Mouse (Mus musculus): Measurements from ENCODE around the gene Atp8b5.

Atp8b5 gene

DNA sequence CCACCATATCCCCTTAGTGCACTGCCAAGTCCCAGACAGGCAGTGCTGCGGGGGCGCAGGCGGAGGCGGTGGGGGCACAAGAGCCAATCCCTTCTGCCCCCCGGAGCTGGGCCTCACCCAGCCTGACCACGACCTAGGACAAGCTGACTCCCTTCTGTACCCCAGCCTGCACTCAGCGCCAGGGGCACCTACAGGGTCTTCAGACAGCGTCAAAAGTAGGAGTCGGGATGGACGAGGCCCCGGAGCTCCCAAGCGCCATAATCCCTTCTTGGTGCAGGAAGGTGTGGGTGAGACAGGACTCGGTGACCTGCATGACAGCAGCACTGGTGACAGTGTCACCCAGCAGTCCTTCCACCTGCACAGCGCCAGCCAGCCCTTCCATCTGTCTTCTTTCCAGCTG, 147.8 kb downstream of the Atp8b5 start:
- DNase-seq (ENCODE audit: low read depth), result no peak

DNA sequence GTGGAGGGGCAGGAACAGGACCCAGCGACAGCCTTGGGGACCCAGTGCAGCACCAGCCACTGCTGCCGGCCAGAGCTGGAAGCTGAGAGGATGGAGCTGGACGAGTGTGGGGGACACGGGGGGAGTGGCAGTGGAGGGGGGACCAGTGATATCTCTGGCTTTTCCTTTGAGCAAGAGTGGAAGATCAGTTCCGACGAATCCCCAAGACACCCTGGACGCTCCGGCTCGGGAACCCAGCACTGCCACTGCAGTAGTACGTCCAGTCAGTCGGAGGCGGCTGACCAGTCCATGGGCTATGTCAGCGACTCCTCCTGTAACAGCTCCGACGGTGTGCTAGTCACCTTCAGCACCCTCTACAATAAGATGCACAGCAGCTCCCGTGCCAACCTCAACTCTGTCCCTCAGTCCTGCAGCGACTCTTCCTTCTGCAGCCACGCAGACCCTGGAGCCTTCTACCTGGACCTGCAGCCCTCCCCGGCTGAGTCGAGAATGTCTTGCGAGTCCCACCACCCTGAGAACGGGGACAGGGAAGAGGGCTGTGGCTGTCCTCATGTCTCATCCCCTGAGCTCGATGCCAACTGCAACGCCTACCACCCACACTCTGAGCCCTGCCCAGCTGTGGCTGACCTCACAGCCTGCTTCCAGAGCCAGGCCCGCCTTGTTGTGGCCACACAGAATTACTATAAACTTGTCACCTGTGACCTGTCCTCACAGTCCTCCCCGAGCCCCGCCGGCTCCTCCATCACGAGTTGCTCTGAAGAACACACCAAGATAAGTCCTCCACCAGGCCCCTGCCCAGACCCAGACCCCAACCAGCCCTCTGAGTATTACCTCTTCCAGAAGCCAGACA, 148.5 kb downstream of the Atp8b5 start:
- no peak for DNase-seq (ENCODE audit: low read depth)

DNA sequence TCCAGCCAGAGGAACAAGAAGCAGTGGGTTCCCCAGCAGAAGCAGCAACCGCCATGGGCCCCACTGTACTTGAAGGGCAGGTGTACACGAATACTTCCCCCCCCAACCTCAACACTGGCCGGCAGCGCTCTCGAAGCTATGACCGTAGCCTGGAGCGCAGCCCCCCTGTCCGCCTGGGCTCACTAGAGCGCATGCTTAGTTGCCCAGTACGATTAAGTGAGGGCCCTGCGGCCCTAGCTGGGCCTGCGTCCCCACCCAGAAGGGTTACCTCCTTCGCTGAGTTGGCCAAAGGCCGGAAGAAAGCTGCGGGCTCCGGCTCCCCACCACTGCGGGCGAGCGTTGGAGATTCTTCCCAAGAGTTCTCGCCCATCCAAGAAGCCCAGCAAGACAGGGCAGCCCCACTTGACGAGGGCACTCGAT, 149.1 kb downstream of the Atp8b5 start:
- no peak for DNase-seq (ENCODE audit: low read depth)

DNA sequence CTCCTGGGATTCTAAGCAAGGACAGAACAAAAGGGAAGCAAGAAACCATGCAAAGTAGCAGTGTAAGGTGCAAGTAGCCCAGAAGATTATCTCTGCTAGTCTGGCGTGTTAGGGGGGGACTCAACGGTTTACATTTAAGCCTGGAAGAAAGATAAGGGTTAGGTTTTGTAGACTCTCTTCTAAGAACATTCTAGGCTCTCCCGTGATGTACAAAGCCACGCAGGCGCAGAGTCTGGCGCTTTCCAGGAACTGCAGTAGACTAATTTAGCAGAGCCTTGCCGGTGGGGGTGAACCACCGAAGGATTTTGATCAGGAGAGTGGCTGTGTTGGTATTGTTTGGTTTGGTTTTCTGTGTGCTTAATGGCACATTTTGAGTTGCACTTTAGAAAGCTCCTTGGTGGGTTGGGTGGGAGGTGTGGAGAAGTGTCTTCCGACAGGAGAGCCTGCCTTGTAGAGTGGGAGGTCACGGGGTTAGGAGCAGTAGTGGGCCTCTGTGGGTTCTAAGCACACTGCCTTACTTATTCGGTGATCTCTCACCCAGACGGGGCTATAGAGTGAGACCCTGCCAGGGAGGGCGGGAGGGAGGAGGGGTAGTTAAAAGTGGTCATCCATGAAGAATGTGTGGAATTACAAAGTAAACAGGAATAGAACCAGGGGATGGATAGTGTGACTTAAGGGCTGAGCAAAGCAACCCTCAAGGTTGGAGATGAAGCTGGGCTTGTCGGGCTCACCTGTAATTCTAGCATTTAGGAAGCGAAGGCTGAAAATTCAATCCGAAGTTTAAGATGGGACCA, 150.5 kb downstream of the Atp8b5 start:
- no peak for DNase-seq (ENCODE audit: low read depth)

DNA sequence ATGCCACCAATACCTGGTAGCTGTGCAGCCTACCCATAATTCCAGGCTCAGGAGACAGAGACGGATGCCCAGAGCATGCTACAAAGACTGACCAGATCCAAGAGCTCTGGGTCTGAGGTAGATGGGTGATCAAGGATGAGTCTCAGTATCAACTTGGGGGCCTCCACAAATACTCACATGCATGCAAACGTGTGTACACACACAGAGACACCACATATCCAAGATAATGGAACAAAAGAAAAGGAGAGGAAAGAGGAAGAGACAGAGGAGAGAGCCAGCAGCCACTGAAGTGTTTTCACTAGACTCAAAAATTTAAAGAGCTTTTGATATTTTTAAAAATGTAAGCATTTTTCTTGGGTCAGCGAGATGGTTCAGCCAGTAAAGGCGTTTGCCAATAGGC, 151.5 kb downstream of the Atp8b5 start:
- no peak for DNase-seq (ENCODE audit: low read depth)

DNA sequence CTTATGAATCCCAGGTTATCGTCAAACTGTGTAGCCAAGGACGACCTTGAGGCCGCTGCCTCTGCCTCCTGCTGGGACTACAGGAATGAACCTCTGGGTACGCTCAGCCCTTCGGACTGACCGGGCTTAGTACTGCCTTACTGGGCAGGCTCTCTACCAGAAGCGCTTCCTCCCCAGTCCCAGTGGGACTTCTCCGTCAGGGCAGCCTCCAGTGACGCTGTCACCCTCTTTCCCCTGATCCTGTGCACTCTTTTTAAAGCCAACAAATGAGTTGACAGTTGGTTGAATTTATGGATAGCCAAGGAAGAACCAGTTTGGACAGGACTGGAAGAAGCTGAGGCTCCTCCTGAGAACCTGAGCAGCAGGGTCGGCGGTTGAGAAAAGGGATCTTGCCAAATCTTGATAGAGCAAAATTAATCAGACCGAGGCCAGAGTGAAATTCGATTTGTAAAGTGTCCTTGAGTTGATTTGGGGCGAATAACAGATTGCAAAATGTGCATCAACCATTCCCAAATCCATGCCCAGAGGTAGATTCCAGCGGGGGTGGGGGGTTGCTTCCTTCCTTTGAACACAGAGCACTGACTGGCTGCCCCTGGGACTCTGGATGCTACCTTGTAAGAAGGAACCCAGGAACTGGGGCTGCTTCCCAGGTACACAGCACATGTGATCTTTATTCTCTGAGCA, 152.2 kb downstream of the Atp8b5 start:
- no peak for DNase-seq (ENCODE audit: low read depth)

DNA sequence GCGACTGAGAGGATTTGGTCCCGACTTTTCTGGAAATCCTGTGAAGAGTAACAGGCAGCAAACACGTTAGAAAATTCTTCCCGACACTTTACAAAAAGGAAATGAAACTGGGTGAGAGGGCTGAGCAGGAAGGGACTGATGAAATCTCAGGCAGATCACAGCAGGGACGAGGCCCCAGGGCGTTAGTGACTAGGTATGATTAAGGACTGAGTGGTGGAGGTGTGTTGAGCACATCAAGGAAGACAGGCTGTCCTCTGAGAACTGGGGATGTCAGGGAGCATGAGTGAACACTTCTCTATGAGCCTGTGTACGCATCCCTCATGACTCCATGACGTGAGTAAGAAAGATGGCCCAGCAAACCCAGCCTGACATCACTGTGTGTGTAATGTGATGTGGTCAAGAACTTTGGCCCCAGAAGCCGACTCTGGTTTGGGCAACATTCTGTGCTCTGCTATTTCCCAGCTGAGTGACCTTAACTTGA, 152.9 kb downstream of the Atp8b5 start:
- no peak for DNase-seq (ENCODE audit: low read depth)

DNA sequence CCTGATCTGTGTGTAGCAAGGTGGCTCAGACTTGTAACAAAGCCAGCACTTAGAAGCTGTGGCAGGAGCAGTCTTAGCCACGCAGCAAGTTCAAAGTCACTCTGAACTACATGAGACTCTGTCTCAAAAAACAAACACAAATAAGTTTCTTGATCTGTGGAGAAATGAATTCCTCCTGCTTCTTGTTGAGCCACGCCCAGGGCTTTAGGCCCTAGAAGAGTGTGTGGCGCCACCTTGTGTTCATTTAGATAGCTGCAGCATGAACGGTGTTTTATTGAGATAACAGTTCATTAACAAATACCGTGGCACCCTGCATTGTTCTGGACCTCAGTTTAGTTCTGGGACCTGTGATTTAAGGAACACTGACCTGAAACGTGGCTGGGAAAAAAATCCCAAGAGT, 153.3 kb downstream of the Atp8b5 start:
- DNase-seq (ENCODE audit: low read depth), result peak; percentile 82

DNA sequence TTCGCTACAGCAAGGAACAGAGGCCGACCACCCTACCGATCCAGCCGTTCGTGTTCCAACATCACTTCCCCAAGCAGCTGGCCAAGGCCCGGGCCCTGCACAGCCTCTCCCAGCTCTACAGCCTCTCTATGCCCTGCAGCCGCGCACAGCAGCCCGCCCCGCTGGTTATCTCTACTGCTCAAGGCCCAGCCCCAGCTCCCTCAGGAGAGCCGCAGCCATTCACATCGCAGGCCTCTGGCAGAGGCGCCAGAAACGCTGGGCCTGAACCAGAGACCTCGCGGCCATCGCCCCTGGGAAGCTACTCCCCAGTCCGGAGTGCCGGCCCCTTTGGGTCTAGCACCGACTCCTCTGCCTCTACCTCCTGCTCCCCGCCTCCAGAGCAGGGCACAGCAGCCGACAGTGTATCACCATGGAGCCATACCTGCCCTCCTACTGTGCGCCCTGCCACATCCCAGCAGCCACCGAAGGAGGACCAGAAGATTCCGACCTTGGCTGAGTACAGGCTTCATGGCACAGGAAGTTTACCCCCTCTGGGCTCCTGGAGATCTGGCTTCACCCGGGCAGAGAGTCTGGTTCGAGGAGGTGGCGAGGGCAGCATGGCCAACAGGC, 154.8 kb downstream of the Atp8b5 start:
- DNase-seq (ENCODE audit: low read depth), result no peak

Data from naive thymus-derived CD4-positive, alpha-beta T cell, adult 2 months (primary cell).